Comparison of ENCODE assay signal across 20 mouse cellular contexts in the genomic region with DNA sequence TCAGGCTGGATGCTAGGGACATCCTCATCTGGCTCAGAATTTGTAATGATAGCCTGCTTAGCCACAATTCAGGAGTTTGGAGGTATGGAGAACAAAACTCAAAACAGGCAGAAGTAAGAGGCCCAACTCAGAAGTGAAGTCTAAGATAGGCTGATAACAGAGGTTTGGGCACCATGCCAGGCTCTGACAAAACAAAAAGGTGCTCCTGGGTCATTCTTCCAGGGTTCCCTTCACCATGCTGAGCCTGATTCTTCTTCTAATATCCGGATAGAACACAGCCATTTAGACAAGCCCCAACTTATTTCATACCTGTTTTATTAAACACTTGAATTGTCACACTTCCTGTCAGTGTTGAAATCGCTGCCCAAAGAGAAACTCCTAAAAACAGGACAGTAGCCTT.
"Had no signal": no experiment of that assay in that cellular context is flagged by ENCODE, and none has a peak within 500 bp of the region (broad histone marks: within the 10 kb centered on the region; RNA-seq: fewer than 3 reads in every experiment).

No protein-coding gene starts in this region.

- H3K9me3 ChIP-seq: liver, embryonic 12.5 days; lung, embryonic 15.5 days; midbrain, embryonic 10.5 days; midbrain, embryonic 12.5 days; neural tube, embryonic 13.5 days; neural tube, embryonic 15.5 days had no signal

- H3K4me3 ChIP-seq: liver, embryonic 12.5 days; lung, embryonic 15.5 days; midbrain, embryonic 10.5 days; midbrain, embryonic 12.5 days; myocyte; neural tube, embryonic 13.5 days; neural tube, embryonic 15.5 days had no signal

- DNase-seq: lung, adult 18-20 months; lung, postnatal 4 days; midbrain, embryonic 14.5 days; retina, postnatal 1 day; right cerebral cortex, adult 18-20 months; right cerebral cortex, postnatal 25 days; right cerebral cortex, postnatal 4 days; spleen, adult 18-20 months; thymus, adult 18-20 months; thymus, postnatal 14 days; thymus, postnatal 36 days had no signal

- H3K27me3 ChIP-seq: liver, embryonic 12.5 days; lung, embryonic 15.5 days; midbrain, embryonic 12.5 days; neural tube, embryonic 13.5 days; neural tube, embryonic 15.5 days had no signal

- H3K9ac ChIP-seq: liver, embryonic 12.5 days; liver, embryonic 14.5 days; lung, embryonic 15.5 days; midbrain, embryonic 12.5 days; neural tube, embryonic 13.5 days; neural tube, embryonic 15.5 days had no signal

- H3K4me1 ChIP-seq: liver, embryonic 12.5 days; midbrain, embryonic 10.5 days had no signal

- H3K36me3 ChIP-seq: liver, embryonic 12.5 days; lung, embryonic 15.5 days; midbrain, embryonic 10.5 days; midbrain, embryonic 12.5 days; neural tube, embryonic 13.5 days; neural tube, embryonic 15.5 days had no signal

- ATAC-seq: liver, embryonic 12.5 days; midbrain, embryonic 16.5 days had no signal

- H3K4me2 ChIP-seq: liver, embryonic 12.5 days; lung, embryonic 15.5 days; midbrain, embryonic 12.5 days; neural tube, embryonic 13.5 days; neural tube, embryonic 15.5 days had no signal

- H3K27ac ChIP-seq: liver, embryonic 12.5 days; liver, embryonic 14.5 days; lung, embryonic 15.5 days; midbrain, embryonic 10.5 days; midbrain, embryonic 12.5 days; neural tube, embryonic 13.5 days; neural tube, embryonic 15.5 days had no signal
